Mouse (Mus musculus) left cerebral cortex, adult 9 months (tissue): ENCODE measurements around the gene Ammecr1.

Source experiments
- DNase-seq, 2 experiments: peaks; one replicate each; pipeline ENCODE4 v3.0.0; 2022; ENCODE audit warnings: low spot score in 2 of 2

Gene Ammecr1

DNA sequence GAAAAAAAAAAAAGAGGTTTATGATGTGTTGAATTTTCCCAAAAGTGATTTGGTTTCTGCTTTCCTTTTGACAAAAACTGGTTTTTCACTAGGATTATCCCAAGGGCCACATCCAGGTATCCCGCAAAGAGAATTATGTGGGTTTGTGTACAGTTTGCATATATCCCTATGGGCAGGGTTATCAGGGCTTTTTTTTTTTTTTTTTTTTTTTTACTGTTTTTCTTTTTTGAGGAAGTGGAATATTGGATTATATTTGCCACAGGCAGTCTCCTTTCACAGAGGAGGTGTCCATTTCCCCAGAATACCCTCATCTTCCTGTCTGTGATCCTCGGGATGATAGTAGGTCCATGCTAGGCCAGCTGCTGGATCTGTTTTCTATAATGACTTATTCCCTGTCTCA is 137.3 kb downstream of the Ammecr1 start:
- no peak for DNase-seq

DNA sequence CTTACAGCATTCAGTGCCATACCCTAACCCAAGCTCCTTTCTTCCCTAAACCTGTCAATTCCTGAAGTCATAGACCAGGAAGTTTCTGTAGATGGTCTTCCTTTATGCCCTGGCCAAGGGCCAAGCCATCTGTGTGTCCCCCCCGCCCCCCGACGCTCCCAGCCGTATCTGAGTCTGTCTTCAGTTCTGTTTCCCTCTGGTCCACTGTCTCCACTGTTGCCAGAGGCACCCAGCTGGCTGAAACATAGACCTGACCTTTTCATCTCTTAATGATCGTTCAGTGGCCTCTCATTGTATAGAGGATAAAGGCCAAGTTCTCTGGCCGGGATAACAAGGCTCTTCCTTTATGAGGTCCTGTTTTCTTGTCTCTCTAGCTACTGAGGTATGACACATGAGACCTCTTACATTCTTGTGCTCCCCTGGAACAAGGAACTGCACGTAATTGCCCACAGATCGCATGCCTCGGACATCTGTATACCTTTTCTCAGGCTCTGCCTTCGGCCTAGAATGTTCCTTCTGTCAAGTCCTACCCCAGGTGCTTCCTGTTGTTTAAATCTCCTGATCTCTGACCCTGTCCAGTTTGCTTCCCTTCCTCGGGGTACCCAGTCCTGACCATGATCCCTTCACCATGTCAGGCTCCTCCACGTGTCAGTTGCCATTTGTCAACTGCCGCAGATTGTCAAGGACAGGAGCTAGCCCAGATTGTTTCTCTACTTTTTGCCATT is 138.2 kb downstream of the Ammecr1 start:
- no peak for DNase-seq

DNA sequence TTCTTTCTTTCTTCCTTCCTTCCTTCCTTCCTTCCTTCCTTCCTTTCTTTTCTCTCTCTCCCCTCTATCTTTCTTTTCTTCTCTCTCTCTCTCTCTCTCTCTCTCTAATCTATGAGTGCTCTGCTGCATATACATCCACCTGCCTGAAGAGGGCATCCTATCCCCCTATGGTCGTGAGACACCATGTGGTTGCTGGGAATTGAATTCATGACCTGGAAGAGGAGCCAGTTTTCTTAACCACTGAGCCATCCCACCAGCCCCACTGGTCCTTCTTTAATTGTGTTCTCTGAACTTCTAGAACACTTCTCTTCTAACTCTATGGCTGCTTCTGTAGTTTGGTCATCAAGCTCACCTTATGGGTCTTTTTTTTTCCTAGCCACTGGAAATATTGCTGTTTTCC is 138.9 kb downstream of the Ammecr1 start:
- DNase-seq, result no peak

DNA sequence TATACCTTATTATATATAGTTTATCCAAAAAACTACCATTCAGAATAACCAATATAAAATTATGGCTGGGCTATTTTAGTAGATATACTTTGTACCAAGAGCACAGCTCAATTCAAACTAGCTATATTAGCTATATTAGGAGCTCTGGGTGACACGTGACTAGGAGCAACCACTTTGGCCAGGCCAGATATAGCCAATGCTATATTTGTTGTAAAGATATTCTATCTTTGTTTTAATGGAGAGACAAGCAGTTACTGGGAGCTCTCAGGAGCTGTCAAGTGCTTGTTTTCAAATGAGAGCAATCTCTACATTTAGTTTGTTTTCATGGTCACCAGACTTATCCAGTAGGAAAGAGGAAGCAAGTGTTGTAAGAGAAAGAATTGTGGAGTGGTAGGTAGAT is 141.2 kb downstream of the Ammecr1 start:
- no peak for DNase-seq

GRCm38 (mm10) chrX:142821846-142822245 is 144.7 kb downstream of the Ammecr1 start:
- no peak for DNase-seq

- no peak for DNase-seq
These were observed 145.3 kb downstream of the Ammecr1 start for GRCm38 (mm10) chrX:142821239-142821638.

GRCm38 (mm10) chrX:142818057-142818682 is 148.4 kb downstream of the Ammecr1 start:
- DNase-seq, result peak in 1 of 2 experiments; percentile 43

DNA sequence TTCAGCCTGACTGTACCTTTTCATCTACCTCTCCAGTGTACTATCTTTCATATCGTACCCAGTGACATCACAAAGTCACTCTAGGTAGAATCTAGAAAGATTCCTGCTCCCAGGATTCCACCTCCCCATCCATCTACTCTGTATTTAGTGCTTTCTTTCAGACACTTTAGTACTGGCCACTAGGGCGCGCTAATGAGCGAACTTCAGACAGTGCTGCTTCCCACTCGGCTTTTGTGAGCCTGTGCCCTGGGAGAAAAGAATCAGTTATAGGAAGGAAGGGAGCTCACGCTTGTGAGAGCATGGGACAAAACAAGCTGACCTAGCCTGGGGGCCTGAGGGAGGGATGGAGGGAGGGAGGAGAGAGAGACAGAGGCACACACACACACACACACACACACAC is 153.4 kb downstream of the Ammecr1 start:
- peak in 1 of 2 experiments; percentile 52 for DNase-seq

DNA sequence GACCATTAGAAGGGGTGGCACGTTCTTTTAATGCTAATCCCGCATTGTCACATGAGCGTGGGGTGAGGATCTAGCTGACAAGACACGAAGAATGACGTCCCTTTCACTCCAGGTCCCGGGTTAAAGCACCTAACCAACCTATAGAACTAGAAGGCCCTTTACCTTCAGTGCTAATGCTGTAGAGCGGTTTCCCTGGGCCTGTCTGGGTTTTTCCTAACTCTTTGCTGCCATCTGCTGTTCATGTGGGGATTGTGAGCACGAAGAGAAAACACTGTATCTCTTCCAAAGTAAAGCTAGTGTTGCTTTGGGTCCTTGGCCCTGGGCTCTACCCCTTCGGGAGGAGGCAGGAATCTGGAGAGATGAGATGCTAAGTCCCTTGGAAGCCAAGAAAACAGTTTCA is 158.1 kb downstream of the Ammecr1 start:
- peak in 1 of 2 experiments; percentile 70 for DNase-seq

- no peak for DNase-seq
These were observed 159.9 kb downstream of the Ammecr1 start for GRCm38 (mm10) chrX:142806620-142807061.

- no peak for DNase-seq
These were observed 160.4 kb downstream of the Ammecr1 start for GRCm38 (mm10) chrX:142806126-142806525.

- peak in 1 of 2 experiments; percentile 24 for DNase-seq
These were observed 161.9 kb downstream of the Ammecr1 start for GRCm38 (mm10) chrX:142804596-142804995.
